Mouse (Mus musculus): ENCODE measurements around the gene Dglucy. TPM values are rescaled to one million over a fixed set of nuclear protein-coding genes. Genes with fewer than 3 reads are reported as not detected.

The Dglucy gene
- polyA plus RNA-seq, 1 experiment from 2014 or later, result 18.9 TPM

DNA sequence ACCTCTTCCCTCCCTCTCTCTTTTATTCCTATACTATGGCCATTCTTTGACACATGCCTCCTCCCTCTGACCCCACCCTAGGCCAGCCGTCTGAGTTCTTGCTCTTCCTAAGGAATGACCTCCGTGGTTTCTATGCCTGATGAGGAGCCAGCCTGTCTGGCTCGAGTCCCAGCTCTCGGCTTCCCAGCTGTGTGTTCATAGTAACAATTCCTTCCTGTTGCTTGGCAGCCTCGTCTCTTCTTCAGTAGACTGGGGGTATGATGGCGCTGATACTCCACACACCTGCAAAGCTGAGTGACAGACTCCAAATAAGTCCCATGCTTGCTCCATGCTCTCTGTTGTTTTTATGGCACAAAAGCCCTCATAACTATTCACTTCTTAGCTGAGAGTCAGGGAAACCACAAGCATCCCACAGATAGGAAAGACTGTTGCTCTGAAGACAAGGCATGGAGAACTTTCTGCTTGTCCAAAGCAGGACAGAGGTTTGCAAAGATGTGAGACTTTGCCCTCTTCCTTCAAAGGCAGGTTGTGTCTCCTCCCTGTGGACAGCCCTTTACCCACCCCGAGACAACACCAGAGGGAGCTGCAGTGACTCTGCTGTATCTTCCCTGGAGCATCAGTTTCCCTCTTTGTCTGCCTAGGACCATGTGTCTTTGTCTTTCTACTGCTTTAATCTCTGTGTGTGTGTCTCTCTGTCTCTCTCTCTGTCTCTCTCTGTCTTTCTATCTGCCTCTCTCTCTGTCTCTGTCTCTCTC, 6.5 kb upstream of the Dglucy start:
- no peak overlapping the region for H3K27ac ChIP-seq
- H3K79me2 ChIP-seq (ENCODE audit: inconsistent target), result no peaks in the 10 kb centered on the region
- WGBS (ENCODE audit: missing documents), result 26% methylated on average over 7 of the region's 7 CpGs
- H3K36me3 ChIP-seq (ENCODE audit: inconsistent target), result no peaks in the 10 kb centered on the region
- H3K4me3 ChIP-seq (ENCODE audit: inconsistent target), result no peak overlapping the region

DNA sequence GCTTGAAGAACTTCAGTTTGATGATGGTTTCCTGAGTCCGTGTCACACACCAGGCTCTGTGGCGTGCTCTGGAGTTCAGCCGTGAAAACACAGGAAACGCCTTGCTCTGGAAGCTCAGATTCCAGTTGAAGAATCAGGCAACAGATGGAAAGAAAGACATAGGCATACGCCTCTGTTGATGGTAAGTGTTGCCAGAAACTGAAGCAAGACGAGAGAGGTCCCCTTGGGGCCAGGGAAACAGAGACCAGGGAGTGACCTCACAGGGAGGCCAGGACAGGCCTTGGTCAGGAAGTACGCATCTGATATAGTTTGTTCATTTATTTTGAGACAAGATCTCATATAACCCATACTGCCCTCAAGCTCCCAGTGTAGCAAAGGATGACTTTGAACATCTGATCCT, 4.1 kb upstream of the Dglucy start:
- H3K36me3 ChIP-seq (ENCODE audit: inconsistent target), result no peaks in the 10 kb centered on the region
- H3K4me3 ChIP-seq (ENCODE audit: inconsistent target), result no peak overlapping the region
- 90% methylated on average over 7 of the region's 7 CpGs for WGBS (ENCODE audit: missing documents)
- H3K79me2 ChIP-seq (ENCODE audit: inconsistent target), result no peaks in the 10 kb centered on the region
- H3K27ac ChIP-seq, result no peak overlapping the region

DNA sequence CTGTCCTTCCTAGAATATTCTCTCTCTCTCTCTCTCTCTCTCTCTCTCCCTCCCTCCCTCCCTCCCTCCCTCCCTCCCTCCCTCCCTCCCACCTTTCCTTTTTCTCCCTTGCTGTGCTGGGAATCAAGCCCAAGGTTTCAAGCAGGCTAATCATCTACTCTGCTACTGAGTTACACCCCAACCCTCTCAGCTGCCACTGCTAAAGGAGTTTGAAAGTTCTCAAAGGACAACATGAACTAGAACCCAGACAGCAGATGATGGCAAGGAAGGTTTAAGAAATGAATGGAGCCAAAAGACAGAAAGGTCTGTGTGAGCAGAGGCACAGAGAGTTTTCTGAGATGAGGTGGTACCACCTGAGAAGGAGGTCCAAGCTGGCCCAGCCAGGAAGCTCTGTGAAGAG, 3.6 kb upstream of the Dglucy start:
- H3K79me2 ChIP-seq (ENCODE audit: inconsistent target), result peaks cover 5% of the 10 kb centered on the region; the same call in 1 of the 2 replicates
- H3K36me3 ChIP-seq (ENCODE audit: inconsistent target), result no peaks in the 10 kb centered on the region
- peak overlapping the region; percentile 97 for H3K27ac ChIP-seq
- H3K4me3 ChIP-seq (ENCODE audit: inconsistent target), result no peak overlapping the region

DNA sequence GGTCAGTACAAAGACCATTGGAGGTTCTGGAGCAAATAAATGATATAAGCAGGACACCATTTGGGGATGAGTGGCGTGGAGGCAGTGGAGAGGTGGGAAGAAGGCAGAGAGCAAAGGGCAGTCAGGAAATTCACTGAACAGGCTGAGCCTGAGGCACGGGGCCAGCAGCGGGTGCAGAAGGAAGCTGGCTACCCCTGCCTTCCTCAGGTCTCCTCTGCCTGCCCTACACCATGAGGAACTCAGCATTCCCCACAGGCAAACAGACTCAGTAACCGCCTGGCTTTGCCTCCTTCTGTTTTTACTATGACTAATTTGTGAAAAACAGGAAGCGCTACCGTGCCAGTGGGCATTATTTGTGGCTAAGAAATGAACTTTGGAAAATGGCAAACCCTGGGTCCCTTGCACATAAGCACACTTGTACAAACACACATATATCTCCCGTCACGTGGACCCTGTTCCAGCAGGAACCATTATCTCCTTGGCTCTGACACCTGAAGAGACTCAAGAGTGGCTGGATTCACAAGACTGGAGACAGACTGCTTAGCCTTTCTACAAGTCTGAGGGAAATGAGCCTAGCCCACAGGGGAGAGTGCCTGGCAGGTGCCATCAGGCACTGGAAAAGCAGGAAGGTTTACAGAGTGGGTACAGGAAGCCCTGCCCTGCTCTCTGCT, 2.8 kb upstream of the Dglucy start:
- WGBS (ENCODE audit: missing documents), result 1% methylated on average over 7 of the region's 8 CpGs
- Histone ChIP-seq H3K4me3 (ENCODE audit: inconsistent target) (no peak overlapping the region), H3K27ac (peak overlapping the region; percentile 97), H3K36me3 (ENCODE audit: inconsistent target) (no peaks in the 10 kb centered on the region), H3K79me2 (ENCODE audit: inconsistent target) (peaks cover 11% of the 10 kb centered on the region; the same call in 1 of the 2 replicates)

DNA sequence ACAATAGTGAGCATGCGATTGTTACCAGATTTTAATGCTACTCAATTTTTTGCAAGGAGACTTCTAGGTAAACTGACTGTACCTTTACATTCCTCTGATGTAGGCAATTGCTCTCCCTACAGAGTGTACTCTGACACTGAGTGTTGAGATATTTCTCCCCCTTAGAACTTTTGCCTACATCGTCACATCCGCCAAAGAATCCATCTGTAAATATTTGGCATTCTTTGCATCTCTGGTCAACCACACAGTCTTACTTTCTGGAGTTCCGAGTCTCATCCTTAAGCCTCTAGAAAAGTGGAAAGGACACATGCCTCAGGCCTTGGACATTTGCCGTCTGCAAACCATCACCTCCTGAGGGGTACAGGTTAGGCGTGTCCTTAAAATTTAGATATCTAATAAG, 1.9 kb upstream of the Dglucy start:
- Histone ChIP-seq H3K79me2 (ENCODE audit: inconsistent target) (peaks cover 21% of the 10 kb centered on the region; the same call in 1 of the 2 replicates), H3K4me3 (ENCODE audit: inconsistent target) (no peak overlapping the region), H3K27ac (peak overlapping the region; percentile 97), H3K36me3 (ENCODE audit: inconsistent target) (no peaks in the 10 kb centered on the region)
- WGBS (ENCODE audit: missing documents), result 99% methylated on average over 6 of the region's 6 CpGs

DNA sequence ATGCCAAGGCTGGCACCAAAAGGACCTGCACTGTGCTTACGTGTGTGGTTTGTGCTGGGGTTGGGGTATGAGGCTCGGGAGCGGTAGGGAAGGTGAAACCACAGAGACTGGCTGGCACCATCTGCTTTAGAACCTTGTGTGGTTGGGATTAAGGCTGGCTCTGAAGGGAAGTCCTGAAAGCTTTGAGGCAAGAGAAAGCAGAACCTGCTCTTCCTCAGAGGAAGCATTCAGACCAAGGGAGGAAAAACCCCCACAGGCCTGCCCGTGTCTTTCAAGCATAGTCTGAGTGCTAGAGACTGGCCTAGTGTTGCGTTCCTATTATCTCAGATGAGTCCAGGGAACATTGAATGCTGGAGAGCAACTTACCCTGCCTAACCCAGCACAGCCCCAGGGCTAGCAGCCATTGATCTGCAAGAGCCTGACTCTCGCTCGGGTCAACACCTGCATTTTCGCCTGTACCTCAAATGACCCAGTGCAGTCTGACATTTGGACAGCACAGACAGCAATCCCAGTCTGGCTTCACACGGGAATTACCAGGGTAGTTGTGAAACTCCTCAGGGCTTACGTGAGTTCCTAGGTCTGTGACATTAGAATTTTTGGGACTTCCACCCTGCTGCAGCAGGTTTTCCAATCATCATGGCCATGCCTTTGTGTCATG, 452 bp upstream of the Dglucy start:
- peak overlapping the region; percentile 99 for H3K27ac ChIP-seq
- H3K4me3 ChIP-seq (ENCODE audit: inconsistent target), result peak overlapping the region; percentile 74
- peaks cover 28% of the 10 kb centered on the region; the same call in 1 of the 2 replicates for H3K79me2 ChIP-seq (ENCODE audit: inconsistent target)
- no peaks in the 10 kb centered on the region for H3K36me3 ChIP-seq (ENCODE audit: inconsistent target)
- WGBS (ENCODE audit: missing documents), result 4% methylated on average over 10 of the region's 10 CpGs

GRCm38 (mm10) chr12:100780416-100780815, 1.6 kb downstream of the Dglucy start:
- 92% methylated on average over 10 of the region's 10 CpGs for WGBS (ENCODE audit: missing documents)
- Histone ChIP-seq H3K27ac (no peak overlapping the region), H3K79me2 (ENCODE audit: inconsistent target) (peaks cover 28% of the 10 kb centered on the region; the same call in 1 of the 2 replicates), H3K36me3 (ENCODE audit: inconsistent target) (no peaks in the 10 kb centered on the region), H3K4me3 (ENCODE audit: inconsistent target) (no peak overlapping the region)

DNA sequence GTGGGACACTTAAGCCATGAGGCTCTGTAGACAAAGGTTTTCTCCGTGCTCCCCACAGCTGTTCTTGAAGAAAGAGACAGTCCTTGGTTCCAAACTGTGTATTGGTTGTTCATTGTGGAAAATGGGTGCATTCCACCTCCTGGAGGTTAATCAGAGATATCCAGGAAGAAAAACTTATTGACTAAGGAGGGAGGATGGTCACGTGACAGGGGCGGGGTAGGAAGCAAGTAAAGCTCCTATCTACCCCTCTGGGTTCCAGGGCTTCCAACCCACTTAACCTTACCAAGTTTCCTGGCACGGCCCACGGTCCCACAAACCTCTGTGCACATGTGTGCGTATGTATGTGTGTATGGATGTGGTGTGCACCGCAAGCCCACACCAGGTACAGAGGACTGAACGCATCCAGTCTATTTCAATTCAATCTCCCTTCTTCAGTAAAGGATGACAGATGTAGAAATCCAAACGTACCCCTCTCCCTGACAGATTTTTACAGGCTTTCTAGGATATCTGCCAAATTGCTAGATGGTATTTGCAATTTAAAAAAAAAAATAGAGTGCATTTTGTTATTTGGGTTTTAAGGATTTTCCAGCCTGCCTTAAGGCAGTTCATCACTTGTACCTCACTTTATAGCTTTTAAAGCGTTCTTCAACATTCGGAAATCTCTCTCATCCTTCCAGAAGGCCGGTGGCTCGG, 2.7 kb downstream of the Dglucy start:
- H3K27ac ChIP-seq, result no peak overlapping the region
- no peak overlapping the region for H3K4me3 ChIP-seq (ENCODE audit: inconsistent target)
- peaks cover 28% of the 10 kb centered on the region; the same call in 1 of the 2 replicates for H3K79me2 ChIP-seq (ENCODE audit: inconsistent target)
- WGBS (ENCODE audit: missing documents), result 88% methylated on average over 13 of the region's 13 CpGs
- no peaks in the 10 kb centered on the region for H3K36me3 ChIP-seq (ENCODE audit: inconsistent target)

GRCm38 (mm10) chr12:100784152-100784551, 5.3 kb downstream of the Dglucy start:
- Histone ChIP-seq H3K27ac (no peak overlapping the region), H3K4me3 (ENCODE audit: inconsistent target) (no peak overlapping the region), H3K36me3 (ENCODE audit: inconsistent target) (no peaks in the 10 kb centered on the region), H3K79me2 (ENCODE audit: inconsistent target) (peaks cover 28% of the 10 kb centered on the region; the same call in 1 of the 2 replicates)
- 92% methylated on average over 2 of the region's 2 CpGs for WGBS (ENCODE audit: missing documents)

- Histone ChIP-seq H3K27ac (no peak overlapping the region), H3K4me3 (ENCODE audit: inconsistent target) (no peak overlapping the region), H3K36me3 (ENCODE audit: inconsistent target) (no peaks in the 10 kb centered on the region), H3K79me2 (ENCODE audit: inconsistent target) (peaks cover 23% of the 10 kb centered on the region; the same call in 1 of the 2 replicates)
- 48% methylated on average over 7 of the region's 7 CpGs for WGBS (ENCODE audit: missing documents)
These were observed 6.5 kb downstream of the Dglucy start for GRCm38 (mm10) chr12:100785344-100785743.

DNA sequence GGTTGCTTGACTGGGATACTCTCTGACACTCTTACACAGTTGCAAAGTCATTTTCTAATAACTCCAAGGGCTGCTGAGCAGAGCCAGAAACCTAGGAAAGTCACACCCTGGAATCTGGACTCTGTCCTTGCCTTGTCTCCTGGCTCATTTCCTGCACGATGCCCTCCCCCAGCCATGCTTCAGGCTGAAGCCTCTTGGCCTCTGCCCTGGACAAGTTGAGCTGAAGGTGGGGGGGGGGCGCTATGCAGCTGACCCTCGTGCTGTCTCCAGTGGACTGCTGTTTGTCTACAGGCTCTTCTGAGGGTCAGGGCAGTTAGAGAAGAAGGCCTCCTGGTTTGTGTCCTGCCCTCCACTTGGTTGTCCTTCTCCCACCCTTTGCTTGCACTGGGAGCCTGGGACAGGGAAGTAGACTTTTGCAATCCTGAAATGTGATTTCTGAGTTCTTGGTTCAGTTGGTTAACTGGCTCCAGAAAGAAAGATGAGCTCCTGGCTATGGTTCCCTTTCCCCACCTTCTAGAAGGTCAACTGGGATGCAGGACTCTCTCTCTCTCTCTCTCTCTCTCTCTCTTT, 11.2 kb downstream of the Dglucy start:
- no peaks in the 10 kb centered on the region for H3K36me3 ChIP-seq (ENCODE audit: inconsistent target)
- 90% methylated on average over 3 of the region's 3 CpGs for WGBS (ENCODE audit: missing documents)
- H3K79me2 ChIP-seq (ENCODE audit: inconsistent target), result no peaks in the 10 kb centered on the region
- H3K4me3 ChIP-seq (ENCODE audit: inconsistent target), result no peak overlapping the region
- H3K27ac ChIP-seq, result no peak overlapping the region

DNA sequence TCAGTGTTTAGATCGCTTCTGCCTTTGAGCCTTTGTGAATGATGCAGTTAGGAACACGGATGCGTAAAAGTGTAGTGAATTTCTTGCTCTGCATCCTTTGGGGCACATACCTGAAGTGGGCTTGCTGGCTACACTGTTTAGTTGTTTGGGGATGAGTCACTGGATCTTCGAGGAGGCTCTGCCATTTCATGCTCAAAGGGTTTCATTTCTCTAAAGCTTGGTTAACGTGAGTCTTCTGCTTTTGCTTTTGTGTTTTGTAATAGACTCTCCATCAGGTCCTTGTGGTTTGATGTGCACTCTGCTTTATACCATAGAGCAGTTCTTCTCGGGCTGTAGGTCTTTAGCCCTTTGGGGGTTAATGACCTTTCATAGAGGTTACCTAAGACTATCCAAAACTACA, 12.6 kb downstream of the Dglucy start:
- Histone ChIP-seq H3K36me3 (ENCODE audit: inconsistent target) (no peaks in the 10 kb centered on the region), H3K4me3 (ENCODE audit: inconsistent target) (no peak overlapping the region), H3K79me2 (ENCODE audit: inconsistent target) (no peaks in the 10 kb centered on the region), H3K27ac (no peak overlapping the region)
- WGBS (ENCODE audit: missing documents), result 32% methylated on average over 6 of the region's 6 CpGs

GRCm38 (mm10) chr12:100794450-100795230, 15.8 kb downstream of the Dglucy start:
- WGBS (ENCODE audit: missing documents), result 85% methylated on average over 7 of the region's 7 CpGs
- Histone ChIP-seq H3K27ac (no peak overlapping the region), H3K36me3 (ENCODE audit: inconsistent target) (no peaks in the 10 kb centered on the region), H3K79me2 (ENCODE audit: inconsistent target) (no peaks in the 10 kb centered on the region), H3K4me3 (ENCODE audit: inconsistent target) (no peak overlapping the region)

Measured in macrophage (primary cell).